Mouse (Mus musculus) lung, postnatal 36 days (tissue): Measurements from ENCODE around the gene Mss51.
A peak's percentile ranks its signal among the peaks of the same experiment; 100 is the strongest.

Experiments
- DNase-seq: peaks from one replicate; pipeline ENCODE4 v3.0.0; 2022; ENCODE audit warnings: mixed read lengths

Gene Mss51

DNA sequence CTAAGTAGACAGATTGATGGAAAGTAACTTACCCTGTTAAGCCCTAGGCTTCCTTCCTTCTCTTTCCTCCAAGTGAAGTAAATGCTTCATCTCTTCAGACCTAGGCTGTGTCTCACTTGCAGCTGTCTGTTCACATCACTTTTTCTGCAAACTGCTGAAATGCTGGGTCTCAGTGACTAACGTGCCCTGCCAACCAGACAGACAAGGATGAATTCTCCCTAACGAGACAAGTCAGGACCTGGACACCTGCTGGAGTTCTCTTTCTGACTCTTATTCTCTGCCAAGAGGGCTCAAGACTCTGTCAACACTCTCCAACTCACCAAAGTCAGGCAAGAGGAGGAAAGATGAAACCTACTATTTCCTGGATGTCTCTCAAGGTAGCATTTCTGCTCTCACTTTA, at the start of gene Mss51:
Gene Mss51, minus strand, starts transcription at position 299 of the 400 bp plus-strand sequence.
- DNase-seq = no peak

DNA sequence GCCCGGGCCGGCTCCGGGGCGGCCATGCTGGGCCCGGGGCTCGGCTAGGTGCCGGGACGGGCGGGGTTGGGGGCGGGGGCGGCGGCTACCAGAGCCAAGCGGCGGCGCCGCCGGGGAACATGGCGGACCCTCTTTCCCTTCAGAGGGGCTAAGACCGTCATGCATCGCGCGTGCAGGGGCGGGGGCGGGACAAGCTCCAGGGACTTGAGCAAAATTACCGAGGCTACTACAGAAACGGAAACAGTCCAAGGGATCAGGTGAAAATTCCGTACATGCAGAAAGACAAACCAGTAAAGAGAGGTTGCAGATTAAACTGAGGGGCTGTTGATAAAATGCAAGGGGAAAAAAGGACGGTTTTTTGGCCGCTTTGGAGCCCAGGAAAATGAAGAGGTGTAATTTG, 49.7 kb upstream of the Mss51 start, which contains the start of gene Ppp3cb:
Gene Ppp3cb, minus strand, starts transcription at position 159 of the 400 bp plus-strand sequence.
- peak; percentile 88 for DNase-seq

DNA sequence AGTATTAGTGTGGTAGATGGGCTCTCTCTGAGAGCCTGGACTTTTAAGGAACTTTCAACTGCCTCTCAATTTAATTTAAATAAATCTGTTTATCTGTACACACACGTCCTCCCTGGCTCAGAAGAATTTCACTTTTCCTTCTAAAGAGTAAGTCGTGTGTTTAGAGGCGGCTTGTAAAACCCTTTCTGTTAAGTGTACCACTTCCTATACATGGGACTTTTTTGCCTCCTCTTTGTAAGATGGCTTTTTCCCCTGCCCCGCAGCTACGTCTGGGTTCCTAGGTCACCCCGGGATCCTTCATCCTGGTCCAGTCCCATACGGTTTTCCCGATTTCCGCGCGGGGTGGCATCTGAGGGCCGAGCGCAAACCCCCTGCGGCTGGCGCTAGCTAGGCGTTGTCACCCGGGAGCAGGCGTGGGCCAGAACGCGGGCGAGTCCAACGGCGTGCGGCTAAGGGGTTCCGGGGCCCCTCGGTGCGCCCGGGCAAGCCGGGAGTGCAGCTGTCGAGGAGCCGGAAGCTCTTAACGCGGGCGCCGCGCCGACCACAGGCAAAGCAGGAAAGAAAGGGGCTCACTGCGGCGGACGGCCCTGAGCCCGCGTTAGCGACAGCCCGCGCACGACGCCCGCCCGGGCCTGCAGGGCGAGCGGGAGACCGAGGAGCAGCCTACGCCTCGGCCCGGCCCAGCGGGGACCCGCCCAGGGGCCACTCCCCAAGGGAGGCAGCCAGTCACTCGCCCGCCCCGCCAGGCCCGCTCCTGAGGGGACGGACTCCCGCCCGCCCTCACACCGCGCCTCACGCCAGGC, 49.0 kb upstream of the Mss51 start:
- DNase-seq = peak; percentile 92

DNA sequence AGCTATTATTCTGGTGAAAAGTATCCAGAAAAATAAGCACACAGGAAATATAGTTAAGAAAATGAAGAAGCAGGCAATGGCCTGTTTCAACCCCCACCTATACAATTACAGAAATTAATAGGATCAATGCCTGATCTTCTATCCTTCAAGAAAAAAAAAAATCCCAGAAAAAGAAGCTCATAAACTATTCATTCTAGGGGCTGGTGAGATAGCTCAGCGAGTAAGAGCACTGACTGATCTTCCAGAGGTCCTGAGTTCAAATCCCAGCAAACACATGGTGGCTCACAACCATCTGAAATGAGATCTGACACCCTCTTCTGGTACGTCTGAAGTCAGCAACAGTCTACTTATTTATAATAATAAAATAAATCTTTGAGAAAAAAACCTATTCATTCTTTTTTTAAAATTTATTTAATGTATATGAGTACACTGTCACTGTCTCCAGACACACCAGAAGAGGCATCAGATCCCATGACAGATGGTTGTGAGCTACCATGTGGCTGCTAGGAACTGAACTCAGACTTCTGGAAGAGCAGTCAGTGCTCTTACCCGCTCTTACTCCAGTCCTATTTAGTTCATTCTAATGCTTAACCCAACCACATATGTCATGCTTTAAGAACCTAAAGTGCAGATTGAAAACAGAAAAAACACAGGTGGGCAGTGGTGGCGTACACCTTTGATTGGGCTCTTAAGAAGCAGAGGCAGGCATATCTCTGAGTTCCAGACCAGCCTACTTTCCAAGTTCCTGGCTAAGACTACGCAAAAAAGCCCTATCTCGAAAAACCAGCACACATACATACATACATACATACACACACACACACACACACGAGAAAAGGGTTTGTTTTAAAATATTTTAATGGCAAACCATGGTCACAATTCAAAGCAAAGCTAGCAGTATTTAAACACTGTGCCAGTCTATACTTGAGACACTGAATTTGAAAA, 48.0 kb upstream of the Mss51 start:
- no peak for DNase-seq

DNA sequence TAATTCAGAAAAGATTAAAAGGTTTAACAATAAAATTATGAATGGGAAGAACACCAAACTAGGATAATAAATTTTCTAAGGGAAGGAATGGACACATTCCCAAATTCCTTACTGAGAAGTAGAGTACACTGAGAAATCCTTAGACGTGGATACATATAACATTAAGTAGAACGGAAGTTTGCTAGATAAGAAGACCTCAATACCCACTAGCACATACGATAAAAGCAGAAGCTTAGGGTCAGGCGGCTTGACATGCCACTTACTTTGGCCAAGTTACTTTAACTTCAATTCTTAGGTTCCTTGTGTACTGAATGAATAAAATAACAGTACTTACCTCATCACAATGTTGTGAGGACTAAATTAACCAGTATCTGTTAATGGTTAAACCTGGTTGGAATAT, 32.9 kb upstream of the Mss51 start:
- no peak for DNase-seq

DNA sequence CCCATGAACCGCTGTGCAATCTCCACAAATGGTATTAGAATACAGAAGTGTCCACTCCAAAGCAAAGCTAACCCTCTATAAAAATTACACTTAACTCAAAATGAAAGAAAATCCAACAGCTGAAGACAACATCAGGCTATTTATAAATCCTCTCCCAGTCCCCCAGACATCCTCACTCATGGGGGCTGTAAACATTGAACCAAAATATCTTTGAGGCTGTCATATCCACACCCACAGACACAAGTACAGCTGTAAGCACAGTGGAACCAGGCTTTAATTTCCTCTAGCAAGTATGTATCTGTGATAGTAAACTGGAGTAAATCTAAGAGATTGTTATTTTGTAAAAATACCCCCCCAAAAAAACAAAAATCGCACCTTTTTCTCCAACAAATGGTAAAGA, 23.5 kb upstream of the Mss51 start:
- no peak for DNase-seq

DNA sequence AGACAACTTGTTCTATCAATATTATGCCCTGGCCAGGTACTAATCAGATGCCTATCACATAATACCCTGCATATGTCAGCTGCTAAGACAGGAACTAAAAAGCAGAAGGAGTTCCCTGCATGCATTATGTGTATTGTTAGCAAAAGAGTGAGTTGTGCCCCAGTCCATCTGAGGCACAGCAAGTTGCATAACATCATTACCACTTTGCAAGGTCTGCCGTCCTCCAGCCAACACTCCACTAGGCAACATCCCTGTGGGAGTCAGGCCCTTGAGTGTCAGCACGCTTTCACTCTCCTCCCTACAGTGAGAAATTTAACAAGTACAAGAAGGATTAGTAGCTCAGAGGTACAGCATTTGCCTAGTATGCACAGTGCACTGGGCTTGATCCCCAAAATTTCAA, 11.7 kb upstream of the Mss51 start:
- DNase-seq = peak; percentile 3

DNA sequence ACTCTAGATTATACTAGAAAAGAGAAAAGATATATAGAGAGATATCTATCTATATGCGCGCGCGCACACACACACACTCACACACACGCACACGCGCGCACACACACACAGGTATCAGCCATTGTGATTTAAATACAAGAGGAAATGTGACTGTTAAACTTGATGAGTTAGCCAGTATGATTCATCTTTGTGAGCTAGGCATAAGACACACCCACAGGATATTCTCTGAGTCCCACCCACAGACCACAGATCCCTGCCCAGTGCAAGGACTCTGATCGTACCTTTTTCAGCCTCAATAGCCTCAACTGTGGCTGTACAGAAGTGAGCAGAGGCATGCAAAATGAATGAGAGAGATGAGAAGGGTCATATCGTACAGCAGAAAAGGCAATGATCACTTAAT, 6.3 kb upstream of the Mss51 start:
- DNase-seq = peak; percentile 8

DNA sequence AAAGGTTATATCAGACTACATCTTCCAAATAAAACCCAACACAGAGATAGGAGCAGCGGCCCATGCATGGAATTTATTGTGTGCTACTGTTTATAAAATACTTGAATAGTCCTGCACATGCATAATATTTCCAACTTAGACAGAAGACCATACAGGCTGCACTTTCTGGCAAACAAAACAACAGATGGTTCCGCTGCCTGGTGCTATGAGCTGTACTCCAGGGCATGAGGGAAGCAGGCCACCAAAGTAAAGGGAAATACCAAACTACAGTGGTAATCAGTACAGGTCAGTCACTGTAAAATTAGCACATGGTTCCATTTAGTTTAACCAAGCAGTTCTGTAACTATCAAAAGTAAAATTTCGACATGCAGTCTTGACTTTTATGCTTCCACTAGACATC, 3.3 kb upstream of the Mss51 start:
- DNase-seq = no peak

DNA sequence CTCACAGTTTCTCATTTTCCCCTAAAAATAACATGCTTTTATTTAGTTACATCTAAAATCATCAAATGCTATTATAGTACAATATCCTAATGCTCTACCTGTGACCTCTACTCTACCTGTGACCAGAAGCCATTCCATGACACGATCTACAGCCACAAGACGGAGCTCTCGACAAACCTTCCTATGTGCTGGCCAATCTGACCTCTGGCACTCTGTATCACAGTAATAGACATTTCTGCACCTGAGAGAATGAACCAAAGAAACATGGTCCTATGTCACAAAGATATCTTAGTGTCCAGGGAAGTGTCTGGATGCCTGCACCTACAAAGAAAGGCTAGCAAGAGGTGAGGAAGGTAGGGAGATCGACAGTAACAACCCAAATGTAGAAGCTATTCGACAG, 10.7 kb downstream of the Mss51 start:
- DNase-seq = no peak

DNA sequence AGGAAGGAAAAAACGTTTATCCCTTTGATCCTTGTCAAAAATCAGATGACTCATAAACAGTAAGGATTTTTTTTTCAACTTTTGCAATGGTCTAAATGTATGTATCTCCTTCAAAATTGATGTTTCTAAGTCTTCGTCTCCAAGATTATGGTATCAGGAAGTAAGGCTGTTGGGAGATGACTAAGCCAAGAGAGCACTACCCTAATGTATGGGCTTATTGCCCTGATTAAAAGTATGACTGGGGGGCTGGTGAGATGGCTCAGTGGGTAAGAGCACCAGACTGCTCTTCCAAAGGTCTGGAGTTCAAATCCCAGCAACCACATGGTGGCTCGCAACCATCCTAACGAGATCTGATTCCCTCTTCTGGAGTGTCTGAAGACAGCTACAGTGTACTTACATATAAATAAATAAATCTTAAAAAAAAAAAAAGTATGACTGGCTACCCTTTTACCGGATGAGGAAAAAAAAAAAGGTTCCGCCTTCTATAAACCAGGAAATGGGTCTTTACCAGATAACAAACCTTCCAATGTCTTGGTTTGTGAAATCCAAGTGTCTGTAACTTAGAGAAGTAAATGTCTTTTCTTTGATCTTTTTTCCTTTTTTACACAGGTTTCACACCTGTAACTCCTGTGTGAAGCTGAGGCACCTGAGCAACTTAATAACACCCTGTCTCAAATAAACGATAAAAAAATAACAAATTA, 14.5 kb downstream of the Mss51 start:
- no peak for DNase-seq

DNA sequence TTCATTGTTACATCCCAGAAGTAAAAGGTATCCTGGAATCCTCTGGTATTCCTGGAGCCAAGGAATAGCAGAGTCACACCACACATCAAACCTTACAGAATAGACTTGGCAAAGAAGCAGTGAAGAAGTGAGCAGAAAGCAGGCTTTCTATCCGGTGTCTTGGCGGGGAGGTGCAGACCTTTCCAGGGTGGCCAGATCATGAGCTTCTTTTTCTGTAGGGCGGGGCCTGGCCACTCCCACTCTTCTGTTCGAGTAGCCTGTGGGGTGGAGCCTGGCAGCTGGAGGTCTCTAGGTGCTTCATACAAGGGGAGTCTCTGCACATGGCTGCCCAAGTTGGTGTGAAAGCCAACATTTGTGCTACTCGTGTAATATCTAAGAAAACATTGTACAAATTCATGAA, 15.5 kb downstream of the Mss51 start:
- DNase-seq = peak; percentile 62

DNA sequence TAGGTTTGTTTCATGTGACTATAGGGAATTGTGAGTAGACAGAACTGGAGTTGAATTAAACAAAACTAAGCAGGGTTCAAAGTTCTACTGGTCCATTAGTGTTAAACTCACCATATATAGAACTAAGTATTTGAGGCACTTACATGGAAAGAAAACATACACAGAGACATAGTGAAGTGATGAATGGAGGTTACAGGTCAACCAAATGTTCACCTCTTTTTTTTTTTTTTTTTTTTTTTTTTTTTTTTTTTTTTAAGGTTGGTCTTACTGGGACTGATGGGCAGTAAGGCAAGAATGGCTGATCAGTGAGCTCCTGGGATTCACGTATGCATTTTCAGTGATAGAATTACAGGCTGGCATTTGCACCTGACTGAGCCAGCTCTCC, 16.5 kb downstream of the Mss51 start:
- DNase-seq = no peak

DNA sequence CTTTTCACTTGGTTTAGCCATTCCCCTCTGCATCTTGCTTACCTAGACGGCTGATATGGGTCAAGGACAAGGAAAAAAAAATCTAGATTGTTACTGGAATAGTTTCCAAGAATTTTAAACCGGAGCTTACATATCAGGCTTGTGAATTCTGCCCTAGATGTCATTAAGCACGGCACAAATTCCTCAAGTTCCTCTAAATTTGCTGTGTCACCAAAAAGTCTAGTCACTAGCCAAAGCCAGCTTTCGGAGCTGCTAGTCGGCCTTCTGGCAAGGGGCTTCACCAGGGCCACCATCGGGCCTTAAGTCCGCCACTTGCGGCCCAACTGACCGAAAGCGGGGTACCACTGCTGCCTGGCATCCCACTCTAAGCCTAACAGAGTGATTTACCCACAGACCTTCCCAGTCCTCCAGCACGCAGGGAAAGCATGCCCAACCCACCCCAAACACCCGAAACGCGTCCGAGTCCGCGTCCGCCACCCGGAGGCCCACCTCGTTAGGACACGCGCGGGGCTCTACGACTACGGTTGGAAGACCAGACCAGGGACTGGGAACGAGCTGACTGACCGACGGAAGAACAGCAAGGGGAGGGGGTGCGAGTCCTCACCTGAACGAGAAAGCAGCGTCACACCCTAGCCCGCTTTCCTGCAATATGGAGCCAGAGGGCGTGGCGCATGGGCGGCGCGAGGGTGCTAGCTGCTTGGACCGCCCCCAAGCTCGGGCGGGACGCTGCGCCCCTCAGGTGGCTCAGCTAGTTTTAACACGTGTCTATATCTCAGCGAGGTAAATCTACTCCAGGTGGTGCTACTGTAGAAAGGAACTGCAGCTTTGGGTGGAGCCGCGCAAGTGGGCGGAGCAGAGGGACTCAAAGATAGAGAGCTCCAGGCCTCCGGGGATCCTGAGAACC, 17.2 kb downstream of the Mss51 start, which contains the start of gene Anxa7:
Gene Anxa7, minus strand, starts transcription at position 843 of the 904 bp plus-strand sequence.
- peak; percentile 93 for DNase-seq

DNA sequence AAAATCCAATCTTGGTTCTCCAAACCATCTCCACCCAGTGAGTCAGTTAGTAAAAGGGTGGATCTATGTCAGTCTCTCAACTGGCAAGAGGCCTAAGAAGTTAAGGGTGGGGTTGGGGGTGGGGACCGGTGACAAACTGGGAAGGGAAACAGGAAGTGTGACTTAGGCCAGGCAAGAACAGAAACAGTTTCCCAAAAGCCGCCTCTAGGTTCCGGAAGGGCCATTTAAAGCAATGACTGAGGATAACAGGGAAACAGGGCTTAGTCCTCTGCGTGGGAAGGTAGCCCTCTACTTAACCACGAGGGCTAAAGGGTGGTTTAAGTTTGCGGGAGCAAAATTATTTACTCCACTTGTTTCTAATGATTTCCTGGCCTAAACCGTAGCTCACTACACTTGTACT, 17.9 kb downstream of the Mss51 start:
- DNase-seq = peak; percentile 78

DNA sequence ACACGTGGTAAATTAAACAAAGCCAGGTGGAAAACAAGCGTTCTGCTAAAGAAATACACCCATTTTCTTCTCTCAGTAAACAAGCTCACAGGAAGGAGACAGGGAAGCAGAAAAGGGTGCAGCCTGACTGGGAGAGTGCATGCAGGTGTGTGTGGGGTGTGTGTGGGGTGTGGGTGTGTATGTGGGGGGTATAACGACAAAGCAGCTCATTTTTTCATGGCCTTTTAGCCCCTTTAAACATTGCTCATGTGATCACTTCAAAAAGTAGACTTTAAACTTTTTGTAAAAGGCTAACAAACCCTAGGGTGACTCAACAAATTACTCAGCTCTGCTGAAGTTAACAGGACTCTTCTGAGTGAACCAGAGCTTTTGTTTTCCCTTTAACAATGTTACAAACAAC, 18.3 kb downstream of the Mss51 start:
- DNase-seq = no peak

DNA sequence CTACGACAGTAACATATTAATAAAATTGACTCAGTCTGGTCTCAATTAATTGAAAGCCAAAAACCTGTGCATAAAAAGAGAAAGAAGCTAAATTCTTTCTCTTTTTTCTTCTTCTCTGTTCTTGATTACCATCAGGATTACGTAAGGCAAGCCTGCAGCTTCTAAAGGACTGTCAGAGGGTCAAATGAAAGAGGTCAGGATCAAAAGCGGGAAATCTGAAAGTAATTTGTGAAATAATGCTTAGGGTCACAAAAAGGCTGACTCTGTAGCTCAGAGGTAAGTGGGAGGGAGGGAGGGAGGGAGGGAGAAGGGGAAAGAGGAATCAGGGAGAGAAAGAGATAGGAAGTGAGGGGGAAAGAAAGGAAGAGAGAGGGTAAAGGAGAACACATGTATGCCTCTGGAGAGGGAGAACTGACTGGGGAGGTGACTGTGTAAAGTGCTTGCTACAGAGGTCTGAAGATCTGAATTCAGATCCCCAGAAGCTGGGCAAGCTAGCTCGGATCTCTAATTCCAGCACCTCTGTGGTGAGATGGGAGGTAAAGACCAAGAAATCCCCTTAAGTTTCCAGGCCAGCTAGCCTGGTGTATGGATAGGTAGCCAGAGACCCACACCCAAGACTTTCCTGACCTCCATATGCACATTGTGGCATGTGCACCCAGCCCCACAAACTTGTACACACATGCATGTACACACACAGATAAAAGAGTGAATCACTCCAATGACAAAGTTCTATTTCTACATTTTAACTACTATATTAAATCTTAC, 19.3 kb downstream of the Mss51 start:
- no peak for DNase-seq

DNA sequence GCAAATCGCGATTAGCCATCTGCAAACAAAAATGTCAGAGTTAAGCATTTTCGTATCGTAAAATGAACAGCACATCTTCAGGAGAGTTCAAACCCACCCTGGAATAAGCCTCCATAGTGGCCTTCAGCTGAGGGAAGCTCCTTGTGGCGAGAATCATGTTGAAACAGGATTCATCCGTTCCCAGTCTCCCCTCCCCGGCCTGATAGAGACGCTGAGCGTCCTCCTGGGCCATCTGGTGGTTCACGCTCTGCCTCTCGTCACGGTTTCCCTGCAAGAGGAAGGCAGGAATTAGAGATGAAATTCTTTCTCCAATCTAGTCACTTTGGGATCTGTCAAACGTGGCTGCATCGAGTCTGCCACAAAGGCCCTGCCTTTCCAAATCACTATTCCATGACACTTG, 36.5 kb downstream of the Mss51 start:
- no peak for DNase-seq

DNA sequence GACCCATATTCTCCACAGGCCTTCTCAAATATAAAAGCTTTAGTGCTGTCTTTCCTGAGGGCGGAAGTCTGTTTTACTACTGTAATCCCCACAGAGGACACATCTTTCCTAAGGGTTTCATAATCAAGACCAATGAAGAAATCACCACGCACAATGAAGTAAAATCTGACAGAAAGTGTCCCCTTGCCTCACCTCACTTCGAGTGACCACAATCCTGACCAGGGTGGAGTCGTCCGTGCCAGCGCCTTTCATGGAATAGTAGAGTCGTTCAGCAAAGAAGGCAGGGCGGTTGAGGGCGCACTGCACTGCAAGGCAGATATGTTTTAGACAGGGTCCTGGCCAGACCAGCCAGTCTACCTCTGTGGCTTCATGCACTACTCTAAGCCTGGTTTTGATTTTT, 38.3 kb downstream of the Mss51 start:
- DNase-seq = peak; percentile 10

DNA sequence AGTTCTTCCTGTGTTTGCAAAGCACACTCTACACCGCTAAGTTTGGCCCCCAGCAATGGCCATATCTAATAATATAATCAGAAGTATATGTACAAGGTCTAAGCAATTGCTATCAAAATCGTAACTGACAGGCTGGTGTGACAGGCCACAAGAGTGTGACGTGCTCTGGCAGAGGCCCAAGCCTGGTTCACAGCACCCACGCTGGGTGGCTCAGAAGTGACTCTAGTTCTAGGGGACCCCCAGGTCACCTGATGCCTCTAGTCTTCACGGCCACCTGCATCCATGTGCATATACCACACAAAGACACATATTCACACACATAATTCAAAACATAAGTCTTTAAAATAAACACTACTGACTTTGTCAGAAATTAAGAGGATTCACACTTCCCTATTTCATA, 43.8 kb downstream of the Mss51 start:
- no peak for DNase-seq

DNA sequence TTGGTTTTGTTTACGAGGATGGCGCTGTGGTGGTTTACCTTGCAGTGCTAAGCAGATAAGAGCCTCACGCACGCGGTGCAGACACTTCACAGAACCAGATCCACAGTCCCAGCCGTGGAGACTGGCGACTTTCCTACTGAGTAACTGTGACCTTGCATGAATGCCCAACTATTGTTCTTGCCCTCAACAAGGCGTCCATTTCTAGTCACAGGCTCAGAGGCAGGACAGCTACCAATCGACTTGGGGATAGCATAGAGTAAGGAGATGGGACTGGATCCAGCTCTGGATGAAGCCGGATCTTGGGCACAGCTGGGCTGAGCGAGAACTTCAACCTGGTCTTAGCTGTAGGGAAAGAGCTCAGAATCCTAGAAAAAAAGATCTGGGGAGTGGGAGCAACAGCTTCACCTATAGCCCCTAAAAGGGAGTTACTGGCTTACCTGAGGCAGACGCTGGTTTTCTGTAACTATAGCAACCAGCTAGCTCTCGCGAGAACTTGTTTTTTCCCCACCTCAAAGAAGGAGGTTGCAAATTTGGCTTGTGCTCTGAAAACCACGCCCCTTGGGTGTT, 44.9 kb downstream of the Mss51 start, which contains the start of gene Cfap70:
Gene Cfap70, minus strand, starts transcription at position 462 of the 567 bp plus-strand sequence.
- DNase-seq = peak; percentile 83
